Mouse (Mus musculus) olfactory bulb, adult 2 months (tissue): ENCODE results near the gene 1700092M07Rik.

Experiments
- CTCF ChIP-seq: fragments of 200-500 bp; IDR thresholded peaks from 2 replicates; pipeline ENCODE4 v1.5.1; 2012; ENCODE audit warnings: low read depth, mild to moderate bottlenecking, low read length, moderate library complexity; ENCODE audit not compliant: insufficient read depth
- POLR2A ChIP-seq: fragments of 200-500 bp; IDR thresholded peaks from 2 replicates; pipeline ENCODE4 v1.6.1; 2012; ENCODE audit warnings: mild to moderate bottlenecking, low read depth, low read length, moderate library complexity; ENCODE audit not compliant: insufficient read depth

GRCm38 (mm10) chr19:8760757-8761156, 20.2 kb downstream of the 1700092M07Rik start:
- TF ChIP-seq CTCF (no peak), POLR2A (no peak)
